Mouse (Mus musculus): ENCODE results near the gene Lpcat2b. TPM values are rescaled to one million over a fixed set of nuclear protein-coding genes. Genes with fewer than 3 reads are reported as not detected.

The Lpcat2b gene
- total RNA-seq, 4 experiments from 2014 or later, result not detected

GRCm38 (mm10) chr5:107447977-107448376 is 16.6 kb downstream of the Lpcat2b start:
- no peak for DNase-seq (ENCODE audit: low spot score)

DNA sequence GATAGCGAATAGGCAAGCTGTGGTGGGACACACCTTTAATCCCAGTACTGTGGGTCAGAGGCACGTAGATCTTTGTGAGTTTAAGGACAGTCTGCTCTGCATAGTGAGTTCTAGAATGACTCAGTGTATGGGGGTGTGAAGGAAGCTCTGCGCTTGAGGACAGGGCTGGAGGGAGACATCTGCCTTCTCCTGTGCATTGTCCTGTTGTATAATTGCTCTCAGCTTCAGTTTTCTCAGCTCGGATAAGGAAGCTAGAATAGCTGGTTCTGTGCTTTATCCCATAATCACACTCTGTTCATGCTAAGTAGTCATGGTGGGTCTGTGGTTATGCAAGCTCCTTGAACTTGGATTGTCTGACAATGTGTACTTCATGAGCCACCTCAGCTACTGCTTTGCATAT is 17.4 kb downstream of the Lpcat2b start:
- no peak for DNase-seq (ENCODE audit: low spot score)

DNA sequence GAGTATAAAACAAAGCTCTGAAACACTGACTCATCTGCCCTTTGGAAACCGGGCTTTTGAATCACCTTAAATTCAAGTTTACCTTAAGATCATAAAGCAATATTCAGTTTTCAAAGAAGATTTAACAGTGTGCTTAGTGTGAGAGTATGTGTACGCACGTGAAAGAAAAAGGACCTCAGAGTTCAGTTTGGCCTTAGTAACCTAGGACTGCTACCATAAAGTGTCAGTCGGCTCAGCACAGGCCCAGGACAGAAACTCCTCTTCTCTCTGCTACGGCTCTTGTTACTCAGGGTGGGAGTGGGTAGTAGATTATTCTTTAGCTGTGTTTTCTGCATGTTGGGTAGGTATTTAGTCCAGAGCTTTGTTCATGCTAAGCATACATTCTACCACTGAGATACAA is 18.3 kb downstream of the Lpcat2b start:
- DNase-seq (ENCODE audit: low spot score), result no peak

GRCm38 (mm10) chr5:107450299-107450698 is 18.9 kb downstream of the Lpcat2b start:
- DNase-seq (ENCODE audit: low spot score), result no peak

- no peak for DNase-seq (ENCODE audit: low spot score)
These were observed 31.1 kb downstream of the Lpcat2b start for GRCm38 (mm10) chr5:107462147-107463076.

GRCm38 (mm10) chr5:107466501-107466900 is 35.2 kb downstream of the Lpcat2b start:
- DNase-seq (ENCODE audit: low spot score), result no peak

GRCm38 (mm10) chr5:107467098-107467497 is 35.7 kb downstream of the Lpcat2b start:
- DNase-seq (ENCODE audit: low spot score), result no peak

DNA sequence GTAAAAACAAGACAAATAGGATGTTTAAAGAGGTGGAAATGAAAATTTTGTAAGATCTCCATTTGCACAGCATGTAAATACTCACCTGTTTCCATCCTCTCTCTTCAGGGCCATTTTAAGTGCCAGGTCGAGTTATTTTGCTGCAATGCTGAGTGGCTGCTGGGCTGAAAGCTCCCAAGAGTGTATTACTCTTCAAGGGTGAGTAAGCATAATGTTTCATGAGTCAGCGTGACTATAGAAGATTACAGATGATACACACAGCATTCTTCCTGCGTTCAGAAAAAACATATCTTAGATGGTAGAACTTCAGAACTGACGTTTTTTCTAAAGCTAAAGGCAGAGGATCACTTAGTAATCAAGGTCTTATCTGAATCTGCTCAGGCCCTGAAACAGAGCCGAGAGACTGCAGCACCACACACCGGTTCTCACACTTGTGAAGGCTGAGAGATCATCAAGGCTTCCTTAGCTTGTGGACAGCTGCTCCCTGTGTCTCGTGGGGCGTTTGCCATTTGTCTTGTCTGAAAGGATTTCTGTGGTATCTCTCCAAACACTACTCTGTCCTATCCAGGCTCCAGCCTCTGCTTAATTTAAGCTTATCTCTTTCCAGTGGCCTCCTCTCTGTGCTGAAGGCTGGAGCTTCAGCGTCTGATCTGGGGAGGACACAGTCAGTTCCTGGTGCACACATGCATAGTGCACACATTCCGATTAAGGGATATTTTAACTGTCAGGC is 39.4 kb downstream of the Lpcat2b start:
- no peak for DNase-seq (ENCODE audit: low spot score)

DNA sequence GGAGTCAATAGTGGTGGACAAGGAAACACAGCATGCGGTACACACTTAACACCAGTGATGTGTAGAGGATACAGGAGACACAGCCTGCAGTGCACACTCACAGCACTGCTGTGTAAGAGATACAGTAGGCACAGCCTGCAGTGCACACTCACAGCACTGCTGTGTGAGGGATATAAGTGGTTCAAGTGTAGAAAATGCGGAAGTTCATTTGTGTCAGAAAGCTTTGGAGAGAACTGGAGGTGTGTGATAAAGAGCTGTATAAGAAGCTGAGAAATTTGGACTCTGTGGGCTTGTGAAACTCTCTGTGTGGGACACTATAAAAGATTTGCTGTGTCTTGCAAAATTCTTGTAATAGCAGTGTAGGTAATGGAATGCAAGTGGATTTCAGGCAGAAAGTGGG is 48.8 kb downstream of the Lpcat2b start:
- DNase-seq (ENCODE audit: low spot score), result no peak

Other genes with a start within 250 kb of the Lpcat2b start
- 10 to 100 TPM; 38.5 to 48.2 (median 44.6) TPM for gene Tgfbr3, start 141.9 kb upstream of the Lpcat2b start, total RNA-seq (2022)
- gene Brdt, start 100.4 kb upstream of the Lpcat2b start, total RNA-seq (2022), result under 1 TPM; 0.11 to 0.52 (median 0.41) TPM
- gene Ephx4, start 28.8 kb upstream of the Lpcat2b start, total RNA-seq (2022), result under 1 TPM in 2 of 4 experiments, not detected in 2; 0.49 to 0.79 TPM
- gene Btbd8, start 6.4 kb downstream of the Lpcat2b start, total RNA-seq (2022), result 1 to 10 TPM; 4.9 to 6.3 (median 5.5) TPM
- under 1 TPM in 1 of 4 experiments, not detected in 3; 0.09 TPM for gene Gm42669, start 76.1 kb downstream of the Lpcat2b start, total RNA-seq (2022)
- not detected for gene 1700028K03Rik, start 103.2 kb downstream of the Lpcat2b start, total RNA-seq (2022)
- gene Rpap2, start 165.8 kb downstream of the Lpcat2b start, total RNA-seq (2022), result 1 to 10 TPM; 6.3 to 9.5 (median 7.0) TPM
- gene Glmn, start 166.3 kb downstream of the Lpcat2b start, total RNA-seq (2022), result 1 to 10 TPM; 2.8 to 5.0 (median 3.8) TPM

All from heart, adult 8-10 months (tissue).